Comparison of ENCODE assay signal across 7 mouse cellular contexts in genomic region chr4:88641077-88641831, GRCm38 (mm10). TPM values are rescaled to one million over a fixed set of nuclear protein-coding genes. Genes with fewer than 3 reads are reported as not detected.
A peak's percentile ranks its signal among the peaks of the same experiment; 100 is the strongest.
DNase-seq lines count a peak whose midpoint lies in the region; ATAC-seq and TF ChIP-seq lines count a peak whose summit lies in the region.

No protein-coding gene starts in this region.

- peak overlapping the region; percentile 43 for H3K4me3 ChIP-seq in embryonic facial prominence, embryonic 13.5 days
- peak overlapping the region; percentile 74 for H3K4me3 ChIP-seq in kidney, adult 2 months (ENCODE audit: insufficient read depth, low read depth, low read length)
- peak overlapping the region; percentile 32 for H3K4me3 ChIP-seq in limb, embryonic 12.5 days (replicated peaks)
- H3K4me3 ChIP-seq in midbrain, embryonic 15.5 days: peak overlapping the region; percentile 18; the same call in 1 of the 2 replicates
- peak overlapping the region; percentile 62 for H3K4me3 ChIP-seq in spleen, adult 2 months (ENCODE audit: extremely low read depth, insufficient read depth, insufficient read length)

- DNase-seq in adrenal gland, postnatal 36 days: peak; percentile 90 to 94
- DNase-seq in heart, adult 18-20 months: peak; percentile 92 to 100
- DNase-seq in kidney, adult 2 months: peak; percentile 95
- DNase-seq in spleen, adult 2 months (ENCODE audit: low read depth in 1 of 2, low spot score in 2 of 2): peak; percentile 85 to 100

- H3K9me3 ChIP-seq in embryonic facial prominence, embryonic 13.5 days: no peaks in the 10 kb centered on the region
- no peaks in the 10 kb centered on the region for H3K9me3 ChIP-seq in limb, embryonic 12.5 days
- no peaks in the 10 kb centered on the region for H3K9me3 ChIP-seq in midbrain, embryonic 15.5 days

- H3K9ac ChIP-seq in embryonic facial prominence, embryonic 13.5 days: peak overlapping the region; percentile 59
- no peak overlapping the region for H3K9ac ChIP-seq in limb, embryonic 12.5 days (replicated peaks)
- H3K9ac ChIP-seq in midbrain, embryonic 15.5 days: no peak overlapping the region

- peak; percentile 85 for TF ChIP-seq CTCF in kidney, adult 2 months (conservative IDR thresholded peaks at IDR 0.05; ENCODE audit: insufficient read depth, insufficient read length, low read depth, low read length)
- peak; percentile 70 for TF ChIP-seq CTCF in spleen, adult 2 months (IDR thresholded peaks at IDR 0.05; ENCODE audit: extremely low read depth, insufficient read depth, insufficient read length, insufficient replicate concordance)

- no peaks in the 10 kb centered on the region for H3K36me3 ChIP-seq in embryonic facial prominence, embryonic 13.5 days
- no peaks in the 10 kb centered on the region for H3K36me3 ChIP-seq in kidney, adult 2 months (ENCODE audit: control insufficient read depth, insufficient read depth, low read length)
- H3K36me3 ChIP-seq in limb, embryonic 12.5 days: no peaks in the 10 kb centered on the region
- no peaks in the 10 kb centered on the region for H3K36me3 ChIP-seq in midbrain, embryonic 15.5 days (replicated peaks)
- H3K36me3 ChIP-seq in spleen, adult 2 months (ENCODE audit: control insufficient read depth, insufficient read depth, low read length): no peaks in the 10 kb centered on the region

- peak overlapping the region; percentile 23; the same call in 1 of the 2 replicates for H3K27ac ChIP-seq in embryonic facial prominence, embryonic 13.5 days
- H3K27ac ChIP-seq in kidney, adult 2 months (ENCODE audit: insufficient read depth, low read depth, low read length): 0 out of 2 replicates have a peak overlapping the region, but pooled peaks have one; percentile 27
- 0 out of 2 replicates have a peak overlapping the region, but pooled peaks have one; percentile 12 for H3K27ac ChIP-seq in limb, embryonic 12.5 days
- no peak overlapping the region for H3K27ac ChIP-seq in midbrain, embryonic 15.5 days
- no peak overlapping the region for H3K27ac ChIP-seq in spleen, adult 2 months (ENCODE audit: insufficient read depth, low read length)

- no peaks in the 10 kb centered on the region for H3K4me1 ChIP-seq in embryonic facial prominence, embryonic 13.5 days
- no peaks in the 10 kb centered on the region for H3K4me1 ChIP-seq in kidney, adult 2 months (ENCODE audit: control insufficient read depth, insufficient read depth, low read length)
- no peaks in the 10 kb centered on the region for H3K4me1 ChIP-seq in limb, embryonic 12.5 days (replicated peaks)
- no peaks in the 10 kb centered on the region for H3K4me1 ChIP-seq in midbrain, embryonic 15.5 days
- H3K4me1 ChIP-seq in spleen, adult 2 months (ENCODE audit: control insufficient read depth, insufficient read depth, insufficient read length): no peaks in the 10 kb centered on the region; the same call in 1 of the 2 replicates

- H3K27me3 ChIP-seq in embryonic facial prominence, embryonic 13.5 days: no peaks in the 10 kb centered on the region
- no peaks in the 10 kb centered on the region for H3K27me3 ChIP-seq in kidney, adult 2 months (replicated peaks; ENCODE audit: control insufficient read depth, insufficient read depth, low read length)
- no peaks in the 10 kb centered on the region for H3K27me3 ChIP-seq in limb, embryonic 12.5 days
- no peaks in the 10 kb centered on the region for H3K27me3 ChIP-seq in midbrain, embryonic 15.5 days (replicated peaks)
- no peaks in the 10 kb centered on the region for H3K27me3 ChIP-seq in spleen, adult 2 months (ENCODE audit: control insufficient read depth, insufficient read depth, low read length)

- 12% methylated on average over 11 of the region's 11 CpGs for WGBS in embryonic facial prominence, embryonic 13.5 days
- WGBS in kidney, adult 2 months: 9% methylated on average over 11 of the region's 11 CpGs
- WGBS in limb, embryonic 12.5 days: 15% methylated on average over 11 of the region's 11 CpGs
- 9% methylated on average over 11 of the region's 11 CpGs for WGBS in midbrain, embryonic 15.5 days
- WGBS in spleen, adult 2 months: 15% methylated on average over 11 of the region's 11 CpGs

- peak overlapping the region; percentile 54 for H3K4me2 ChIP-seq in embryonic facial prominence, embryonic 13.5 days
- H3K4me2 ChIP-seq in limb, embryonic 12.5 days: peak overlapping the region; percentile 50
- peak overlapping the region; percentile 39 for H3K4me2 ChIP-seq in midbrain, embryonic 15.5 days

- ATAC-seq in embryonic facial prominence, embryonic 13.5 days (ENCODE audit: insufficient number of reproducible peaks, insufficient read depth, low FRiP score, low TSS enrichment, low read depth): peak; percentile 91
- ATAC-seq in limb, embryonic 12.5 days (ENCODE audit: insufficient number of reproducible peaks, insufficient read depth, low FRiP score, low TSS enrichment, low read depth): peak; percentile 94
- peak; percentile 95 for ATAC-seq in midbrain, embryonic 15.5 days (replicated peaks)

- no peak for TF ChIP-seq POLR2A in kidney, adult 2 months (IDR thresholded peaks at IDR 0.05; ENCODE audit: low read depth, low read length)
- no peak for TF ChIP-seq POLR2A in spleen, adult 2 months (IDR thresholded peaks at IDR 0.05; ENCODE audit: low read depth, low read length)

RNA-seq across cellular contexts. Expression of gene Ifna13, which starts 3.0 kb away (rescaled TPM):
- not detected for total RNA-seq in adrenal gland, postnatal 36 days (2021)
- polyA plus RNA-seq in embryonic facial prominence, embryonic 13.5 days (2015; fragmentation: Nextera tagmentation; extraction: Ambion mirVana): not detected in 2 replicates
- not detected for total RNA-seq in heart, adult 18-20 months (2021)
- not detected in 2 replicates for polyA plus RNA-seq in kidney, adult 2 months (2012; rRNA removed)
- not detected in 2 replicates for polyA plus RNA-seq in limb, embryonic 12.5 days (2016; fragmentation: Nextera tagmentation; extraction: Ambion mirVana)
- not detected in 2 replicates for polyA plus RNA-seq in midbrain, embryonic 15.5 days (2015; fragmentation: Nextera tagmentation; extraction: Ambion mirVana)
- polyA plus RNA-seq in spleen, adult 2 months (2012; rRNA removed): not detected in 2 replicates

RNA-seq across cellular contexts. Expression of gene C87499, which starts 7.0 kb away (rescaled TPM):
- not detected for total RNA-seq in adrenal gland, postnatal 36 days (2021)
- polyA plus RNA-seq in embryonic facial prominence, embryonic 13.5 days (2015; fragmentation: Nextera tagmentation; extraction: Ambion mirVana): not detected in 2 replicates
- not detected for total RNA-seq in heart, adult 18-20 months (2021)
- not detected in 2 replicates for polyA plus RNA-seq in kidney, adult 2 months (2012; rRNA removed)
- not detected in 2 replicates for polyA plus RNA-seq in limb, embryonic 12.5 days (2016; fragmentation: Nextera tagmentation; extraction: Ambion mirVana)
- not detected in 2 replicates for polyA plus RNA-seq in midbrain, embryonic 15.5 days (2015; fragmentation: Nextera tagmentation; extraction: Ambion mirVana)
- polyA plus RNA-seq in spleen, adult 2 months (2012; rRNA removed): not detected in 2 replicates

RNA-seq across cellular contexts. Expression of gene Ifna16, which starts 35.5 kb away (rescaled TPM):
- not detected for total RNA-seq in adrenal gland, postnatal 36 days (2021)
- polyA plus RNA-seq in embryonic facial prominence, embryonic 13.5 days (2015; fragmentation: Nextera tagmentation; extraction: Ambion mirVana): not detected in 2 replicates
- not detected for total RNA-seq in heart, adult 18-20 months (2021)
- polyA plus RNA-seq in kidney, adult 2 months (2012; rRNA removed): not detected in 2 replicates
- polyA plus RNA-seq in limb, embryonic 12.5 days (2016; fragmentation: Nextera tagmentation; extraction: Ambion mirVana): not detected in 2 replicates
- polyA plus RNA-seq in midbrain, embryonic 15.5 days (2015; fragmentation: Nextera tagmentation; extraction: Ambion mirVana): not detected in 2 replicates
- not detected in 2 replicates for polyA plus RNA-seq in spleen, adult 2 months (2012; rRNA removed)

RNA-seq across cellular contexts. Expression of gene Ifna12, which starts 38.1 kb away (rescaled TPM):
- not detected for total RNA-seq in adrenal gland, postnatal 36 days (2021)
- polyA plus RNA-seq in embryonic facial prominence, embryonic 13.5 days (2015; fragmentation: Nextera tagmentation; extraction: Ambion mirVana): not detected in 2 replicates
- not detected for total RNA-seq in heart, adult 18-20 months (2021)
- polyA plus RNA-seq in kidney, adult 2 months (2012; rRNA removed): not detected in 2 replicates
- not detected in 2 replicates for polyA plus RNA-seq in limb, embryonic 12.5 days (2016; fragmentation: Nextera tagmentation; extraction: Ambion mirVana)
- polyA plus RNA-seq in midbrain, embryonic 15.5 days (2015; fragmentation: Nextera tagmentation; extraction: Ambion mirVana): not detected in 2 replicates
- polyA plus RNA-seq in spleen, adult 2 months (2012; rRNA removed): not detected in 2 replicates

RNA-seq across cellular contexts. Expression of gene Ifna2, which starts 42.5 kb away (rescaled TPM):
- not detected for total RNA-seq in adrenal gland, postnatal 36 days (2021)
- not detected in 2 replicates for polyA plus RNA-seq in embryonic facial prominence, embryonic 13.5 days (2015; fragmentation: Nextera tagmentation; extraction: Ambion mirVana)
- not detected for total RNA-seq in heart, adult 18-20 months (2021)
- polyA plus RNA-seq in kidney, adult 2 months (2012; rRNA removed): not detected in 2 replicates
- polyA plus RNA-seq in limb, embryonic 12.5 days (2016; fragmentation: Nextera tagmentation; extraction: Ambion mirVana): not detected in 2 replicates
- not detected in 2 replicates for polyA plus RNA-seq in midbrain, embryonic 15.5 days (2015; fragmentation: Nextera tagmentation; extraction: Ambion mirVana)
- not detected in 2 replicates for polyA plus RNA-seq in spleen, adult 2 months (2012; rRNA removed)

Comparison
In these comparisons a context has a peak if more than half of its experiments do, and no peak if none do; other contexts are left out.
1. H3K27ac ChIP-seq: peak in embryonic facial prominence, embryonic 13.5 days (single experiment), kidney, adult 2 months (single experiment) and limb, embryonic 12.5 days (single experiment); none in midbrain, embryonic 15.5 days (single experiment) and spleen, adult 2 months (single experiment).
2. H3K4me3 ChIP-seq: peak in every context shown above with its lines; median percentile 74 in kidney, adult 2 months; 62 in spleen, adult 2 months; 43 in embryonic facial prominence, embryonic 13.5 days; 32 in limb, embryonic 12.5 days; 18 in midbrain, embryonic 15.5 days.
3. Peak in every context shown above with its lines, with median percentiles within 50 percentile points of each other: DNase-seq, ATAC-seq and H3K4me2 ChIP-seq.